Mouse (Mus musculus): ENCODE data around the gene Sh3rf1. TPM values are rescaled to one million over a fixed set of nuclear protein-coding genes. Genes with fewer than 3 reads are reported as not detected.

The Sh3rf1 gene
- polyA plus RNA-seq, 1 experiment: 18.3 TPM

- TF ChIP-seq POLR2A (IDR thresholded peaks at IDR 0.05; ENCODE audit: low read depth, low read length) (no peak), CTCF (IDR thresholded peaks at IDR 0.05; ENCODE audit: extremely low read depth, insufficient read length, insufficient replicate concordance, low read depth, low read length) (no peak)
- H3K36me3 ChIP-seq (ENCODE audit: control insufficient read depth, insufficient read depth, low read length): no peaks in the 10 kb centered on the region; the same call in 1 of the 2 replicates
- WGBS: 92% methylated on average over 5 of the region's 5 CpGs
Observed at GRCm38 (mm10) chr8:61243491-61243890, 19.8 kb downstream of the Sh3rf1 start.

GRCm38 (mm10) chr8:61244157-61244556 lies 20.5 kb downstream of the Sh3rf1 start:
- 97% methylated on average over 7 of the region's 7 CpGs for WGBS
- Histone ChIP-seq H3K4me3 (ENCODE audit: low read depth, low read length) (no peak overlapping the region), H3K4me1 (ENCODE audit: control insufficient read depth, insufficient read depth, insufficient read length, low read length) (peaks cover 16% of the 10 kb centered on the region; the same call in 1 of the 2 replicates), H3K27ac (ENCODE audit: insufficient read depth, low read depth, low read length) (no peak overlapping the region), H3K36me3 (ENCODE audit: control insufficient read depth, insufficient read depth, low read length) (no peaks in the 10 kb centered on the region), H3K27me3 (ENCODE audit: control insufficient read depth, insufficient read depth, low read length) (no peaks in the 10 kb centered on the region)
- no peak for TF ChIP-seq POLR2A (IDR thresholded peaks at IDR 0.05; ENCODE audit: low read depth, low read length)
- peak; percentile 37; the same call in 1 of the 2 replicates for TF ChIP-seq CTCF (IDR thresholded peaks at IDR 0.05; ENCODE audit: extremely low read depth, insufficient read length, insufficient replicate concordance, low read depth, low read length)

More at GRCm38 (mm10) chr8:61243491-61243890, 19.8 kb downstream of the Sh3rf1 start:
- H3K27ac ChIP-seq (ENCODE audit: insufficient read depth, low read depth, low read length): no peak overlapping the region
- no peak overlapping the region for H3K4me3 ChIP-seq (ENCODE audit: low read depth, low read length)
- no peaks in the 10 kb centered on the region for H3K27me3 ChIP-seq (ENCODE audit: control insufficient read depth, insufficient read depth, low read length)
- H3K4me1 ChIP-seq (ENCODE audit: control insufficient read depth, insufficient read depth, insufficient read length, low read length): peaks cover 14% of the 10 kb centered on the region; the same call in 1 of the 2 replicates

GRCm38 (mm10) chr8:61247270-61248025 lies 23.8 kb downstream of the Sh3rf1 start:
- peaks cover 13% of the 10 kb centered on the region; the same call in 1 of the 2 replicates for H3K4me1 ChIP-seq (ENCODE audit: control insufficient read depth, insufficient read depth, insufficient read length, low read length)
- H3K4me3 ChIP-seq (ENCODE audit: low read depth, low read length): no peak overlapping the region
- peak overlapping the region; percentile 70 for H3K27ac ChIP-seq (ENCODE audit: insufficient read depth, low read depth, low read length)
- no peaks in the 10 kb centered on the region for H3K36me3 ChIP-seq (ENCODE audit: control insufficient read depth, insufficient read depth, low read length)
- TF ChIP-seq CTCF (IDR thresholded peaks at IDR 0.05; ENCODE audit: extremely low read depth, insufficient read length, insufficient replicate concordance, low read depth, low read length) (no peak), POLR2A (IDR thresholded peaks at IDR 0.05; ENCODE audit: low read depth, low read length) (no peak)
- WGBS: 42% methylated on average over 13 of the region's 13 CpGs
- no peaks in the 10 kb centered on the region for H3K27me3 ChIP-seq (ENCODE audit: control insufficient read depth, insufficient read depth, low read length)

GRCm38 (mm10) chr8:61249511-61249910 lies 25.8 kb downstream of the Sh3rf1 start:
- TF ChIP-seq POLR2A (IDR thresholded peaks at IDR 0.05; ENCODE audit: low read depth, low read length) (no peak), CTCF (IDR thresholded peaks at IDR 0.05; ENCODE audit: extremely low read depth, insufficient read length, insufficient replicate concordance, low read depth, low read length) (no peak)
- Histone ChIP-seq H3K36me3 (ENCODE audit: control insufficient read depth, insufficient read depth, low read length) (no peaks in the 10 kb centered on the region), H3K27ac (ENCODE audit: insufficient read depth, low read depth, low read length) (no peak overlapping the region), H3K4me1 (ENCODE audit: control insufficient read depth, insufficient read depth, insufficient read length, low read length) (peaks cover 13% of the 10 kb centered on the region; the same call in 1 of the 2 replicates), H3K27me3 (ENCODE audit: control insufficient read depth, insufficient read depth, low read length) (no peaks in the 10 kb centered on the region), H3K4me3 (ENCODE audit: low read depth, low read length) (no peak overlapping the region)
- 97% methylated on average over 4 of the region's 4 CpGs for WGBS

- Histone ChIP-seq H3K4me3 (ENCODE audit: low read depth, low read length) (no peak overlapping the region), H3K36me3 (ENCODE audit: control insufficient read depth, insufficient read depth, low read length) (no peaks in the 10 kb centered on the region), H3K4me1 (ENCODE audit: control insufficient read depth, insufficient read depth, insufficient read length, low read length) (no peaks in the 10 kb centered on the region), H3K27me3 (ENCODE audit: control insufficient read depth, insufficient read depth, low read length) (no peaks in the 10 kb centered on the region), H3K27ac (ENCODE audit: insufficient read depth, low read depth, low read length) (no peak overlapping the region)
- TF ChIP-seq POLR2A (IDR thresholded peaks at IDR 0.05; ENCODE audit: low read depth, low read length) (no peak), CTCF (IDR thresholded peaks at IDR 0.05; ENCODE audit: extremely low read depth, insufficient read length, insufficient replicate concordance, low read depth, low read length) (no peak)
- WGBS: 48% methylated on average over 5 of the region's 5 CpGs
Observed at GRCm38 (mm10) chr8:61254196-61254595, 30.5 kb downstream of the Sh3rf1 start.

- Histone ChIP-seq H3K4me3 (ENCODE audit: low read depth, low read length) (no peak overlapping the region), H3K27me3 (ENCODE audit: control insufficient read depth, insufficient read depth, low read length) (no peaks in the 10 kb centered on the region), H3K36me3 (ENCODE audit: control insufficient read depth, insufficient read depth, low read length) (no peaks in the 10 kb centered on the region; the same call in 1 of the 2 replicates), H3K27ac (ENCODE audit: insufficient read depth, low read depth, low read length) (no peak overlapping the region), H3K4me1 (ENCODE audit: control insufficient read depth, insufficient read depth, insufficient read length, low read length) (no peaks in the 10 kb centered on the region)
- TF ChIP-seq POLR2A (IDR thresholded peaks at IDR 0.05; ENCODE audit: low read depth, low read length) (no peak), CTCF (IDR thresholded peaks at IDR 0.05; ENCODE audit: extremely low read depth, insufficient read length, insufficient replicate concordance, low read depth, low read length) (no peak)
- 78% methylated on average over 9 of the region's 9 CpGs for WGBS
Observed at GRCm38 (mm10) chr8:61258828-61259227, 35.2 kb downstream of the Sh3rf1 start.

- 75% methylated on average over 7 of the region's 7 CpGs for WGBS
- no peaks in the 10 kb centered on the region; the same call in 1 of the 2 replicates for H3K36me3 ChIP-seq (ENCODE audit: control insufficient read depth, insufficient read depth, low read length)
- no peak for TF ChIP-seq POLR2A (IDR thresholded peaks at IDR 0.05; ENCODE audit: low read depth, low read length)
- TF ChIP-seq CTCF (IDR thresholded peaks at IDR 0.05; ENCODE audit: extremely low read depth, insufficient read length, insufficient replicate concordance, low read depth, low read length): no peak
- H3K4me1 ChIP-seq (ENCODE audit: control insufficient read depth, insufficient read depth, insufficient read length, low read length): no peaks in the 10 kb centered on the region
- H3K27ac ChIP-seq (ENCODE audit: insufficient read depth, low read depth, low read length): no peak overlapping the region
- H3K4me3 ChIP-seq (ENCODE audit: low read depth, low read length): no peak overlapping the region
- no peaks in the 10 kb centered on the region for H3K27me3 ChIP-seq (ENCODE audit: control insufficient read depth, insufficient read depth, low read length)
Observed at GRCm38 (mm10) chr8:61259526-61259925, 35.9 kb downstream of the Sh3rf1 start.
